Mouse (Mus musculus): ENCODE results near the gene Arhgap17. TPM values are rescaled to one million over a fixed set of nuclear protein-coding genes. Genes with fewer than 3 reads are reported as not detected.

Arhgap17 gene
- total and polyA plus RNA-seq, 3 experiments: 2.6 to 124 (median 33.7) TPM

DNA sequence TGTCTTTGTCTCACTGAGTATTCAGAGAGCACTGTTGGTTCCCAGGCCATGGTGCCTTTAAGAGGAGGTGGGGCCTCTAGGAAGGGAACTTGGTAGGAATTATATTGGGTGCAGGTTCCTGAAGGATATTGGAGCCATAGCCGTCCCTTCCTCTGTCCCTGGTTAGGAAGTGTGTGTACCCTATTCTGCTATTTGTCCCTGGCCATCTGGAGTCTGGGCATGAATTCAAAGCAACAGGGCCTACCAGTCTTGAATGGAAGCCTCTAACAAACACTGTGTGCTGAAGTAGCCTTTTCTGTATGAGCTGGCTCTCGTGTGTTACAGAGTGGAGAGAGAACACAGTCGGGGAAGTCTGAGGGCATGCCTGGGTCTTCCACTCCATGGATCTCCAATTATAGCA is 42.4 kb upstream of the Arhgap17 start:
- Histone ChIP-seq H3K9ac (ENCODE audit: control insufficient read depth, low read depth, low read length, poor library complexity, severe bottlenecking) (no peak overlapping the region), H3K4me3 (ENCODE audit: control insufficient read depth in 1 of 2, insufficient read depth in 1 of 2, low read depth in 2 of 2, low read length in 2 of 2) (no peak overlapping the region)

GRCm38 (mm10) chr7:123411109-123411508 is 41.4 kb upstream of the Arhgap17 start:
- Histone ChIP-seq H3K4me3 (ENCODE audit: control insufficient read depth in 1 of 2, insufficient read depth in 1 of 2, low read depth in 2 of 2, low read length in 2 of 2) (no peak overlapping the region), H3K36me3 (ENCODE audit: control insufficient read depth in 1 of 2, insufficient read depth in 2 of 2, low read length in 2 of 2) (peaks cover 0 to 6% of the 10 kb centered on the region in 2 experiments), H3K27me3 (ENCODE audit: control insufficient read depth in 1 of 2, insufficient read depth in 2 of 2, low read length in 2 of 2) (no peaks in the 10 kb centered on the region)

More for the DNA sequence above, 42.4 kb upstream of the Arhgap17 start:
- Histone ChIP-seq H3K36me3 (ENCODE audit: control insufficient read depth in 1 of 2, insufficient read depth in 2 of 2, low read length in 2 of 2) (peaks cover 0 to 6% of the 10 kb centered on the region in 2 experiments), H3K27ac (ENCODE audit: control insufficient read depth, low read depth, low read length) (no peak overlapping the region), H3K4me1 (ENCODE audit: control insufficient read depth in 1 of 2, insufficient read depth in 2 of 2, low read length in 2 of 2) (peaks cover 0 to 5% of the 10 kb centered on the region in 2 experiments; a peak in 1 of 4 replicates), H3K9me3 (replicated peaks; ENCODE audit: insufficient read depth, low read length) (no peaks in the 10 kb centered on the region), H3K79me2 (ENCODE audit: control insufficient read depth, insufficient read depth, low read length, poor library complexity) (no peaks in the 10 kb centered on the region), H3K27me3 (ENCODE audit: control insufficient read depth in 1 of 2, insufficient read depth in 2 of 2, low read length in 2 of 2) (no peaks in the 10 kb centered on the region)
- TF ChIP-seq MEF2A (IDR thresholded peaks at IDR 0.05; ENCODE audit: extremely low read depth, insufficient replicate concordance, low read depth, low read length, poor library complexity, severe bottlenecking) (no peak), ZMIZ1 (IDR thresholded peaks at IDR 0.05; ENCODE audit: low read depth, low read length) (no peak), POLR2AphosphoS2 (IDR thresholded peaks at IDR 0.05; ENCODE audit: low read length) (no peak), MAZ (IDR thresholded peaks at IDR 0.05; ENCODE audit: low read depth, low read length) (no peak), MYB (IDR thresholded peaks at IDR 0.05; ENCODE audit: low read depth, low read length) (no peak), ELF1 (IDR thresholded peaks at IDR 0.05; ENCODE audit: low read depth, low read length) (no peak), CHD1 (IDR thresholded peaks at IDR 0.05; ENCODE audit: low read depth, low read length) (no peak)
- no peak for DNase-seq (ENCODE audit: low read depth, low spot score)

DNA sequence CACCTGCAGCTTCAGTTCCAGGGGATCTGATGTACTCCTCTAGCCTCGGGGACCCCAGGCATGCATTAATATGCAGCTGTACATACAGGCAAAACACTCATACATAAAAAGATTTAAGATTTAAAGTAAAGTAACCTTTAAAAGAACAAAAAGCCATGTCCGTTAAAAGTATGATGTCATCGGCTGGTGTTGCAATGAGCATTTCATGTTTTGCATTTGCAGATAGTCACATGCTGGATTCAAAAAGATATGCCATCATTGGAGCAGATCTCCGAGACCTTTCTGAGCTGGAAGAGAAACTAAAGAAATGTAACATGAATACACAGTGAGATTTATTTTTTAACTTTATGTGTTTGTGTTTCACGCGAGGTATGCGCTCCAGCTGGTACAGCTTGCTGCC is 40.8 kb upstream of the Arhgap17 start:
- TF ChIP-seq ZNF384 (IDR thresholded peaks at IDR 0.05; ENCODE audit: low read depth, low read length) (no peak), MEF2A (IDR thresholded peaks at IDR 0.05; ENCODE audit: extremely low read depth, insufficient replicate concordance, low read depth, low read length, poor library complexity, severe bottlenecking) (no peak)
- Histone ChIP-seq H3K4me1 (ENCODE audit: control insufficient read depth in 1 of 2, insufficient read depth in 2 of 2, low read length in 2 of 2) (peaks cover 0 to 5% of the 10 kb centered on the region in 2 experiments; a peak in 1 of 4 replicates), H3K9me3 (replicated peaks; ENCODE audit: insufficient read depth, low read length) (no peaks in the 10 kb centered on the region), H3K36me3 (ENCODE audit: control insufficient read depth in 1 of 2, insufficient read depth in 2 of 2, low read length in 2 of 2) (peaks cover 0 to 6% of the 10 kb centered on the region in 2 experiments), H3K27me3 (ENCODE audit: control insufficient read depth in 1 of 2, insufficient read depth in 2 of 2, low read length in 2 of 2) (no peaks in the 10 kb centered on the region), H3K79me2 (ENCODE audit: control insufficient read depth, insufficient read depth, low read length, poor library complexity) (no peaks in the 10 kb centered on the region), H3K27ac (ENCODE audit: control insufficient read depth, low read depth, low read length) (no peak overlapping the region), H3K4me3 (ENCODE audit: control insufficient read depth in 1 of 2, insufficient read depth in 1 of 2, low read depth in 2 of 2, low read length in 2 of 2) (no peak overlapping the region), H3K9ac (ENCODE audit: control insufficient read depth, low read depth, low read length, poor library complexity, severe bottlenecking) (no peak overlapping the region)
- DNase-seq (ENCODE audit: low read depth, low spot score): no peak

More at GRCm38 (mm10) chr7:123411109-123411508, 41.4 kb upstream of the Arhgap17 start:
- no peak overlapping the region for H3K27ac ChIP-seq (ENCODE audit: control insufficient read depth, low read depth, low read length)
- H3K9ac ChIP-seq (ENCODE audit: control insufficient read depth, low read depth, low read length, poor library complexity, severe bottlenecking): no peak overlapping the region
- H3K79me2 ChIP-seq (ENCODE audit: control insufficient read depth, insufficient read depth, low read length, poor library complexity): no peaks in the 10 kb centered on the region
- peaks cover 0 to 5% of the 10 kb centered on the region in 2 experiments; a peak in 1 of 4 replicates for H3K4me1 ChIP-seq (ENCODE audit: control insufficient read depth in 1 of 2, insufficient read depth in 2 of 2, low read length in 2 of 2)
- DNase-seq (ENCODE audit: low read depth, low spot score): peak; percentile 70
- H3K9me3 ChIP-seq (replicated peaks; ENCODE audit: insufficient read depth, low read length): no peaks in the 10 kb centered on the region
- TF ChIP-seq HCFC1 (IDR thresholded peaks at IDR 0.05; ENCODE audit: low read depth, low read length) (no peak), JUND (IDR thresholded peaks at IDR 0.05; ENCODE audit: low read depth, low read length) (peak; percentile 69; the same call in 1 of the 2 replicates)
